In the genomic region with DNA sequence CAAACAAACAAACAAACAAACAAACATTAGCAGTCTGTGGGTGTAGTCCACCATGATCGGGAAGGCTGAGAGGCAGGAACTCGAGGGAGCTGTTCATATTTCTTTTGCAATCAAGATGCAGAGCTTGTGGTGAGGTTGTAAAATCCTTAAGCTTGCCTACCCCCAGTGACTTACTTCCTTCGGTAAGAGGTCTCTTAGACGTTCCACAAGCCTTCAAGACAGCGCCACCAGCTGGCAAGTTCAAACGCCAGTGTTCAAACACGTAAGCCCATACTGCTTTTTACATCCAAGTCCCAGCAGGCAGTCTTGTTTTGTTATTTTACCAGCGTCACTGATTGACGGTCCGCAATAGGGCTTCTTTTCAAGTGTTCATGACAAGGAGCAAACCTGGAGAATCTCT, we compare ENCODE assay signal across 9 mouse cellular contexts.
DNase-seq lines count a peak whose midpoint lies in the region; ATAC-seq and TF ChIP-seq lines count a peak whose summit lies in the region.
"Had no signal": no experiment of that assay in that cellular context is flagged by ENCODE, and none has a peak within 500 bp of the region (broad histone marks: within the 10 kb centered on the region; RNA-seq: fewer than 3 reads in every experiment).

No protein-coding gene starts in this region.

- H3K36me3 ChIP-seq in stomach, postnatal 0 days (ENCODE audit: control insufficient read depth, insufficient read depth, low read length): no peaks in the 10 kb centered on the region
- H3K36me3 ChIP-seq: limb, embryonic 12.5 days had no signal

- DNase-seq in kidney, postnatal 4 days: peak; percentile 63 to 64
- no peak for DNase-seq in kidney, adult 18-20 months
- peak; percentile 79 for DNase-seq in R1 (ENCODE audit: low read depth, low spot score)
- peak; percentile 69 for DNase-seq in embryo, embryonic 10 days (ENCODE audit: low spot score)
- DNase-seq in stomach, postnatal 0 days (ENCODE audit: low spot score): no peak
- DNase-seq in heart, postnatal 10 days: no peak
- no peak for DNase-seq in urinary bladder, postnatal 10 days (ENCODE audit: low spot score)

- ATAC-seq in stomach, postnatal 0 days (ENCODE audit: low FRiP score, low TSS enrichment): no peak
- ATAC-seq: forebrain, embryonic 14.5 days had no signal

- H3K9ac ChIP-seq in stomach, postnatal 0 days (ENCODE audit: low read length): no peak overlapping the region
- H3K9ac ChIP-seq: limb, embryonic 12.5 days had no signal

- H3K27ac ChIP-seq in stomach, postnatal 0 days (replicated peaks): no peak overlapping the region
- H3K27ac ChIP-seq: limb, embryonic 12.5 days had no signal

- no peak overlapping the region for H3K4me3 ChIP-seq in stomach, postnatal 0 days (ENCODE audit: low read depth, low read length)
- H3K4me3 ChIP-seq: limb, embryonic 12.5 days had no signal

- no peaks in the 10 kb centered on the region for H3K4me1 ChIP-seq in stomach, postnatal 0 days (replicated peaks; ENCODE audit: control insufficient read depth, insufficient read depth)
- H3K4me1 ChIP-seq: limb, embryonic 12.5 days had no signal

- no peaks in the 10 kb centered on the region for H3K9me3 ChIP-seq in stomach, postnatal 0 days (ENCODE audit: control insufficient read depth, low read length)
- H3K9me3 ChIP-seq: limb, embryonic 12.5 days had no signal

- WGBS in stomach, postnatal 0 days: 51% methylated on average over 10 of the region's 10 CpGs

- H3K4me2 ChIP-seq in stomach, postnatal 0 days (replicated peaks; ENCODE audit: low read depth): no peak overlapping the region
- H3K4me2 ChIP-seq: limb, embryonic 12.5 days had no signal

- peak; percentile 31; the same call in 1 of the 2 replicates for TF ChIP-seq CTCF in stomach, postnatal 0 days (IDR thresholded peaks at IDR 0.05; ENCODE audit: low read depth)

- TF ChIP-seq EP300 in stomach, postnatal 0 days (optimal IDR thresholded peaks at IDR 0.05): no peak

- no peaks in the 10 kb centered on the region for H3K27me3 ChIP-seq in stomach, postnatal 0 days (ENCODE audit: control insufficient read depth, insufficient read depth, low read length)
- H3K27me3 ChIP-seq: limb, embryonic 12.5 days had no signal

- intact Hi-C loops in heart, postnatal 10 days (cut with DNase I): loop anchor here (5.0 kb wide), 1 partner anchor 441 kb away; no protein-coding TSS in a partner anchor

Comparison
In these comparisons a context has a peak if more than half of its experiments do, and no peak if none do; other contexts are left out.
1. DNase-seq: peak in kidney, postnatal 4 days (2 of 2), R1 (single experiment) and embryo, embryonic 10 days (single experiment); none in kidney, adult 18-20 months (single experiment), stomach, postnatal 0 days (single experiment), heart, postnatal 10 days (0 of 2) and urinary bladder, postnatal 10 days (single experiment).